In genomic region chr1:131573721-131574120, GRCm38 (mm10) we compare ENCODE assay signal across 9 mouse cellular contexts. TPM values are rescaled to one million over a fixed set of nuclear protein-coding genes. Genes with fewer than 3 reads are reported as not detected.
DNase-seq lines count a peak whose midpoint lies in the region; ATAC-seq and TF ChIP-seq lines count a peak whose summit lies in the region.
"Had no signal": no experiment of that assay in that cellular context is flagged by ENCODE, and none has a peak within 500 bp of the region (broad histone marks: within the 10 kb centered on the region; RNA-seq: fewer than 3 reads in every experiment).

No protein-coding gene starts in this region.

- H3K4me1 ChIP-seq in kidney, embryonic 16.5 days (ENCODE audit: insufficient read depth, low read length), result no peaks in the 10 kb centered on the region

- no peak for TF ChIP-seq CTCF in left cerebral cortex, adult 2 months (IDR thresholded peaks at IDR 0.05)

- no peaks in the 10 kb centered on the region for H3K9me3 ChIP-seq in kidney, embryonic 16.5 days (ENCODE audit: low read length)

- DNase-seq in kidney, postnatal 10 days, result peak; percentile 55
- peak; percentile 63 for DNase-seq in CD4-positive helper T cell, adult 2 months (ENCODE audit: low read depth, low spot score)
- DNase-seq in MN1 (ENCODE audit: low spot score), result peak; percentile 7
- peak; percentile 31 to 32 for DNase-seq in gastrocnemius, postnatal 4 days (ENCODE audit: low spot score in 2 of 2)
- DNase-seq in adrenal gland, postnatal 4 days (ENCODE audit: low spot score in 2 of 2), result no peak
- no peak for DNase-seq in left cerebral cortex, adult 2 months (ENCODE audit: extremely low spot score in 1 of 2, low spot score in 2 of 2)

- H3K4me3 ChIP-seq in kidney, embryonic 16.5 days (ENCODE audit: low read length), result no peak overlapping the region
- H3K4me3 ChIP-seq in left cerebral cortex, adult 2 months, result no peak overlapping the region

- no peak; the same call in 1 of the 2 replicates for ATAC-seq in kidney, embryonic 16.5 days (ENCODE audit: low FRiP score, low TSS enrichment)
- ATAC-seq in megakaryocyte-erythroid progenitor cell, adult 5-6 weeks (replicated peaks; ENCODE audit: low FRiP score, low TSS enrichment, poor library complexity, severe bottlenecking), result peak; percentile 80

- no peaks in the 10 kb centered on the region for H3K36me3 ChIP-seq in kidney, embryonic 16.5 days (ENCODE audit: insufficient read depth, low read length)

- no peaks in the 10 kb centered on the region for H3K27me3 ChIP-seq in kidney, embryonic 16.5 days (ENCODE audit: insufficient read depth, low read length)

- no peak overlapping the region for H3K27ac ChIP-seq in kidney, embryonic 16.5 days (ENCODE audit: low read length)
- H3K27ac ChIP-seq in left cerebral cortex, adult 2 months, result no peak overlapping the region

- intact Hi-C loops in left cerebral cortex, adult 2 months (cut with DNase I), result no loop called here

- 93% methylated on average over 14 of the region's 14 CpGs for WGBS in kidney, embryonic 16.5 days

- no peak overlapping the region for H3K4me2 ChIP-seq in kidney, embryonic 16.5 days (replicated peaks; ENCODE audit: low read depth, low read length)

- no peak overlapping the region for H3K9ac ChIP-seq in kidney, embryonic 16.5 days (replicated peaks; ENCODE audit: low read length)

RNA-seq across cellular contexts. Expression of gene Avpr1b, which starts 25.3 kb away (rescaled TPM):
- polyA plus RNA-seq in kidney, embryonic 16.5 days (2015; fragmentation: Nextera tagmentation; extraction: Ambion mirVana), result not detected in 2 replicates
- not detected for total RNA-seq in gastrocnemius, postnatal 4 days (2021)
- total RNA-seq in megakaryocyte-erythroid progenitor cell, adult 5-6 weeks (2014; fragmentation: Nextera tagmentation), result not detected in 2 replicates
- total RNA-seq in megakaryocyte-erythroid progenitor cell, adult 5-6 weeks (2017), result not detected in 2 replicates
- not detected for total RNA-seq in adrenal gland, postnatal 4 days (2021)
- total RNA-seq in left cerebral cortex, adult 2 months (2021), result not detected
- total RNA-seq: gastrocnemius, postnatal 36 days had no signal

RNA-seq across cellular contexts. Expression of gene Fam72a, which starts 46.0 kb away (rescaled TPM):
- polyA plus RNA-seq in kidney, embryonic 16.5 days (2015; fragmentation: Nextera tagmentation; extraction: Ambion mirVana), result 2.1 and 2.6 TPM in 2 replicates
- total RNA-seq in gastrocnemius, postnatal 4 days (2021), result 1 to 10 TPM; 1.7 to 2.0 TPM
- 2.6 and 4.1 TPM in 2 replicates for total RNA-seq in megakaryocyte-erythroid progenitor cell, adult 5-6 weeks (2014; fragmentation: Nextera tagmentation)
- total RNA-seq in megakaryocyte-erythroid progenitor cell, adult 5-6 weeks (2017), result 2.8 and 6.1 TPM in 2 replicates
- total RNA-seq in adrenal gland, postnatal 4 days (2021), result 1 to 10 TPM; 1.4 to 1.5 TPM
- 1 to 10 TPM in 1 of 2 experiments, under 1 TPM in 1; 0.96 to 1.3 TPM for total RNA-seq in left cerebral cortex, adult 2 months (2021)

RNA-seq across cellular contexts. Expression of gene Srgap2, which starts 46.6 kb away (rescaled TPM):
- 11.5 and 18.1 TPM in 2 replicates for polyA plus RNA-seq in kidney, embryonic 16.5 days (2015; fragmentation: Nextera tagmentation; extraction: Ambion mirVana)
- total RNA-seq in gastrocnemius, postnatal 4 days (2021), result 10 to 100 TPM; 66.3 to 67.7 TPM
- total RNA-seq in megakaryocyte-erythroid progenitor cell, adult 5-6 weeks (2014; fragmentation: Nextera tagmentation), result 17.4 and 22.6 TPM in 2 replicates
- total RNA-seq in megakaryocyte-erythroid progenitor cell, adult 5-6 weeks (2017), result 7.1 and 7.8 TPM in 2 replicates
- 10 to 100 TPM; 40.3 to 42.2 TPM for total RNA-seq in adrenal gland, postnatal 4 days (2021)
- 10 to 100 TPM; 86.4 to 89.3 TPM for total RNA-seq in left cerebral cortex, adult 2 months (2021)

Comparison
In these comparisons a context has a peak if more than half of its experiments do, and no peak if none do; other contexts are left out.
1. DNase-seq: peak in kidney, postnatal 10 days (single experiment), CD4-positive helper T cell, adult 2 months (single experiment), MN1 (single experiment) and gastrocnemius, postnatal 4 days (2 of 2); none in adrenal gland, postnatal 4 days (0 of 2) and left cerebral cortex, adult 2 months (0 of 2).